Mouse (Mus musculus): ENCODE data around the gene Lrrc32. TPM values are rescaled to one million over a fixed set of nuclear protein-coding genes. Genes with fewer than 3 reads are reported as not detected.

The Lrrc32 gene
- polyA plus RNA-seq (2011; ENCODE audit: insufficient read depth, insufficient read length, low replicate concordance, missing spikeins) = 5.9 and 24.3 TPM in 2 replicates

- TF ChIP-seq CTCF (IDR thresholded peaks at IDR 0.05; ENCODE audit: control insufficient read depth, insufficient read depth, low read length) = no peak
- no peak for TF ChIP-seq POLR2A (IDR thresholded peaks at IDR 0.05; ENCODE audit: borderline replicate concordance, control insufficient read depth, low read depth, low read length)
- H3K4me1 ChIP-seq (ENCODE audit: control insufficient read depth, insufficient read depth, low read length) = peaks cover 6% of the 10 kb centered on the region
- H3K27ac ChIP-seq (ENCODE audit: control insufficient read depth, insufficient read depth, low read depth, low read length, poor library complexity) = no peak within 1 kb of the TSS; the same call in 1 of the 2 replicates
- 41% methylated on average over 6 of the region's 6 CpGs for WGBS
- H3K4me3 ChIP-seq (replicated peaks; ENCODE audit: control insufficient read depth, low read depth, low read length) = peak within 1 kb of the TSS; percentile 24
Observed at GRCm38 (mm10) chr7:98489131-98489530, at the start of gene Lrrc32. Gene Lrrc32 (plus strand): TSS chr7:98489283.

- no peak within 1 kb of the TSS for H3K27ac ChIP-seq (ENCODE audit: control insufficient read depth, insufficient read depth, low read depth, low read length, poor library complexity)
- TF ChIP-seq POLR2A (IDR thresholded peaks at IDR 0.05; ENCODE audit: borderline replicate concordance, control insufficient read depth, low read depth, low read length) (no peak), CTCF (IDR thresholded peaks at IDR 0.05; ENCODE audit: control insufficient read depth, insufficient read depth, low read length) (no peak)
- H3K4me1 ChIP-seq (ENCODE audit: control insufficient read depth, insufficient read depth, low read length) = no peaks in the 10 kb centered on the region
- WGBS = 53% methylated on average over 10 of the region's 10 CpGs
- no peak within 1 kb of the TSS for H3K4me3 ChIP-seq (replicated peaks; ENCODE audit: control insufficient read depth, low read depth, low read length)
Observed at GRCm38 (mm10) chr7:98439956-98440466, 49.1 kb upstream of the Lrrc32 start, which contains the start of gene Gucy2d. Gene Gucy2d (plus strand): TSS chr7:98440416.

- Histone ChIP-seq H3K4me3 (replicated peaks; ENCODE audit: control insufficient read depth, low read depth, low read length) (no peak overlapping the region), H3K4me1 (ENCODE audit: control insufficient read depth, insufficient read depth, low read length) (no peaks in the 10 kb centered on the region), H3K27ac (ENCODE audit: control insufficient read depth, insufficient read depth, low read depth, low read length, poor library complexity) (no peak overlapping the region)
- WGBS = 62% methylated on average over 3 of the region's 3 CpGs
- TF ChIP-seq CTCF (IDR thresholded peaks at IDR 0.05; ENCODE audit: control insufficient read depth, insufficient read depth, low read length) (no peak), POLR2A (IDR thresholded peaks at IDR 0.05; ENCODE audit: borderline replicate concordance, control insufficient read depth, low read depth, low read length) (no peak)
Observed at GRCm38 (mm10) chr7:98446873-98447272, 42.2 kb upstream of the Lrrc32 start.

- H3K4me3 ChIP-seq (replicated peaks; ENCODE audit: control insufficient read depth, low read depth, low read length) = no peak overlapping the region
- no peaks in the 10 kb centered on the region for H3K4me1 ChIP-seq (ENCODE audit: control insufficient read depth, insufficient read depth, low read length)
- TF ChIP-seq POLR2A (IDR thresholded peaks at IDR 0.05; ENCODE audit: borderline replicate concordance, control insufficient read depth, low read depth, low read length) (no peak), CTCF (IDR thresholded peaks at IDR 0.05; ENCODE audit: control insufficient read depth, insufficient read depth, low read length) (no peak)
- 52% methylated on average over 11 of the region's 11 CpGs for WGBS
- H3K27ac ChIP-seq (ENCODE audit: control insufficient read depth, insufficient read depth, low read depth, low read length, poor library complexity) = no peak overlapping the region
Observed at GRCm38 (mm10) chr7:98447585-98448308, 41.3 kb upstream of the Lrrc32 start.

- H3K4me3 ChIP-seq (replicated peaks; ENCODE audit: control insufficient read depth, low read depth, low read length) = no peak overlapping the region
- 71% methylated on average over 5 of the region's 5 CpGs for WGBS
- H3K27ac ChIP-seq (ENCODE audit: control insufficient read depth, insufficient read depth, low read depth, low read length, poor library complexity) = no peak overlapping the region
- no peaks in the 10 kb centered on the region for H3K4me1 ChIP-seq (ENCODE audit: control insufficient read depth, insufficient read depth, low read length)
- no peak for TF ChIP-seq POLR2A (IDR thresholded peaks at IDR 0.05; ENCODE audit: borderline replicate concordance, control insufficient read depth, low read depth, low read length)
- no peak for TF ChIP-seq CTCF (IDR thresholded peaks at IDR 0.05; ENCODE audit: control insufficient read depth, insufficient read depth, low read length)
Observed at GRCm38 (mm10) chr7:98448309-98448630, 40.8 kb upstream of the Lrrc32 start.

- H3K4me1 ChIP-seq (ENCODE audit: control insufficient read depth, insufficient read depth, low read length) = no peaks in the 10 kb centered on the region
- TF ChIP-seq CTCF (IDR thresholded peaks at IDR 0.05; ENCODE audit: control insufficient read depth, insufficient read depth, low read length) (no peak), POLR2A (IDR thresholded peaks at IDR 0.05; ENCODE audit: borderline replicate concordance, control insufficient read depth, low read depth, low read length) (no peak)
- H3K4me3 ChIP-seq (replicated peaks; ENCODE audit: control insufficient read depth, low read depth, low read length) = no peak overlapping the region
- H3K27ac ChIP-seq (ENCODE audit: control insufficient read depth, insufficient read depth, low read depth, low read length, poor library complexity) = no peak overlapping the region
- 79% methylated on average over 9 of the region's 9 CpGs for WGBS
Observed at GRCm38 (mm10) chr7:98449696-98450095, 39.4 kb upstream of the Lrrc32 start.

GRCm38 (mm10) chr7:98454397-98455120 lies 34.5 kb upstream of the Lrrc32 start:
- no peak overlapping the region for H3K27ac ChIP-seq (ENCODE audit: control insufficient read depth, insufficient read depth, low read depth, low read length, poor library complexity)
- TF ChIP-seq POLR2A (IDR thresholded peaks at IDR 0.05; ENCODE audit: borderline replicate concordance, control insufficient read depth, low read depth, low read length) = no peak
- TF ChIP-seq CTCF (IDR thresholded peaks at IDR 0.05; ENCODE audit: control insufficient read depth, insufficient read depth, low read length) = no peak
- WGBS = 84% methylated on average over 10 of the region's 10 CpGs
- H3K4me3 ChIP-seq (replicated peaks; ENCODE audit: control insufficient read depth, low read depth, low read length) = no peak overlapping the region
- no peaks in the 10 kb centered on the region for H3K4me1 ChIP-seq (ENCODE audit: control insufficient read depth, insufficient read depth, low read length)

GRCm38 (mm10) chr7:98460319-98460718 lies 28.8 kb upstream of the Lrrc32 start:
- Histone ChIP-seq H3K4me1 (ENCODE audit: control insufficient read depth, insufficient read depth, low read length) (no peaks in the 10 kb centered on the region), H3K27ac (ENCODE audit: control insufficient read depth, insufficient read depth, low read depth, low read length, poor library complexity) (no peak overlapping the region), H3K4me3 (replicated peaks; ENCODE audit: control insufficient read depth, low read depth, low read length) (no peak overlapping the region)
- WGBS = 76% methylated on average over 7 of the region's 7 CpGs
- no peak for TF ChIP-seq CTCF (IDR thresholded peaks at IDR 0.05; ENCODE audit: control insufficient read depth, insufficient read depth, low read length)

Measured in bone marrow, adult 2 months (tissue).